Mouse (Mus musculus): ENCODE results near the gene Gm10354. TPM values are rescaled to one million over a fixed set of nuclear protein-coding genes. Genes with fewer than 3 reads are reported as not detected.
"Not testable (repeated sequence)": the region's sequence is repeated elsewhere in the genome, so short reads cannot be mapped to it uniquely, and the experiment has no call there.

Gene Gm10354
- polyA plus RNA-seq, 1 experiment from 2014 or later = not detected

GRCm38 (mm10) chr5:14945524-14945923, 33.2 kb downstream of the Gm10354 start:
- not testable (repeated sequence) for H3K4me2 ChIP-seq; ATAC-seq (ENCODE audit: low read depth)

GRCm38 (mm10) chr5:14941043-14941442, 37.7 kb downstream of the Gm10354 start:
- WGBS = 91% methylated on average over 1 of the region's 1 CpGs
- H3K36me3 ChIP-seq; H3K4me3 ChIP-seq; H3K4me2 ChIP-seq; H3K27me3 ChIP-seq; ATAC-seq (ENCODE audit: low read depth); H3K9ac ChIP-seq; H3K4me1 ChIP-seq (replicated peaks); H3K27ac ChIP-seq (replicated peaks); H3K9me3 ChIP-seq: not testable (repeated sequence)

More at GRCm38 (mm10) chr5:14945524-14945923, 33.2 kb downstream of the Gm10354 start:
- peaks cover 12% of the 10 kb centered on the region for H3K9me3 ChIP-seq
- H3K4me3 ChIP-seq; H3K9ac ChIP-seq; H3K36me3 ChIP-seq; H3K27me3 ChIP-seq; H3K27ac ChIP-seq (replicated peaks); H3K4me1 ChIP-seq (replicated peaks): not testable (repeated sequence)
- WGBS = 66% methylated on average over 4 of the region's 4 CpGs

- not testable (repeated sequence) for H3K4me1 ChIP-seq (replicated peaks); H3K9me3 ChIP-seq; H3K4me3 ChIP-seq; ATAC-seq (ENCODE audit: low read depth); H3K27ac ChIP-seq (replicated peaks); H3K4me2 ChIP-seq; H3K9ac ChIP-seq; H3K27me3 ChIP-seq; H3K36me3 ChIP-seq
- WGBS = 67% methylated on average over 1 of the region's 1 CpGs
Measured at GRCm38 (mm10) chr5:14938329-14938728, 40.4 kb downstream of the Gm10354 start, which contains the start of gene Speer4e. Gene Speer4e, minus strand, starts transcription at chr5:14938429.

DNA sequence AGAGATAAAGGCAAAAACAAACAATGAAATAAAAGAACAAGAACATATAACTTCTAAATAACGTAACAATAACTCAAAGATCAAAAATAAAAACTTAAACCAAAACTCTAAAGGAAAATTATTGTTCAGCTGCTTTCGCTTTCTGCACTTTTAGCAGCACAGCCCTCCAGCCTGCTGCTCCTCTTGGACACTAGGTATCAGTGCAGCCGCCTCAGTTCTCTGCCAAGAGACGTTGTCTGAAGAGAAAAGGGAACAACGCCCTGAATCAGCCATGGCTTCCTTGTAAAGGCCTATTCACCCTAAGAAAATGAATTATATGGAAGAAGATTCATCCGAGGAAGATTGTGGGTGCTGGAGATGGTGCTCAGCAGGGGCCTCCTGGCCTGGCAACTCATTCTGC, 45.0 kb downstream of the Gm10354 start:
- H3K4me1 ChIP-seq (replicated peaks); H3K9me3 ChIP-seq; H3K4me2 ChIP-seq; H3K27ac ChIP-seq (replicated peaks); H3K4me3 ChIP-seq; H3K36me3 ChIP-seq; H3K9ac ChIP-seq; H3K27me3 ChIP-seq; ATAC-seq (ENCODE audit: low read depth): not testable (repeated sequence)
- WGBS = 77% methylated on average over 5 of the region's 6 CpGs

DNA sequence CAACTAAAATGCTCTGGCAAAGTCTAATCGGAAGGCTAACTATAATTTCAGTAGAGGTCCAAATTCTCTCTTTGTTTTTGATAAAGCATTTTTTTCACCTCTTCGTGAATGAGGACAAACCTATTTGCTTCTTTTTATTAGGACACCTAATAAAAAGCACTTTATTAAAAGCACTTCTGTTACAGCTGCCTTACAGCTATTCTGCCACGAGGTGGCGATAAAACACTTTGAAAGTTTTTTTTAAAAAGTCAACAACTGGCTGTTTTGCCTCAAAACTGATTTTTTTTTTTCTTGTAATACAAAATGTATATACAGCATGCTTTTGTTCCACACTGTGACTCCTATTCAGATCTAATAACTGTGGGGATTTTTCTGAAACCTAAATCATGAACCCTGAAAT, 51.7 kb downstream of the Gm10354 start:
- H3K9ac ChIP-seq; H3K27me3 ChIP-seq; H3K36me3 ChIP-seq; H3K9me3 ChIP-seq; H3K27ac ChIP-seq (replicated peaks); H3K4me3 ChIP-seq; H3K4me2 ChIP-seq; H3K4me1 ChIP-seq (replicated peaks); ATAC-seq (ENCODE audit: low read depth): not testable (repeated sequence)
- WGBS = 32% methylated on average over 4 of the region's 4 CpGs

Other genes with a start within 250 kb of the Gm10354 start
- not detected in 2 replicates for gene Gm9758, start 64.0 kb downstream of the Gm10354 start, polyA plus RNA-seq (2015; fragmentation: Nextera tagmentation; extraction: Ambion mirVana)
- gene Speer4e, start 40.5 kb downstream of the Gm10354 start, polyA plus RNA-seq (2015; fragmentation: Nextera tagmentation; extraction: Ambion mirVana) = not detected in 2 replicates
- gene Gm17019, start 54.1 kb upstream of the Gm10354 start, polyA plus RNA-seq (2015; fragmentation: Nextera tagmentation; extraction: Ambion mirVana) = not detected in 2 replicates

Data from neural tube, embryonic 13.5 days (tissue).